Mouse (Mus musculus) forebrain, embryonic 11.5 days (tissue): ENCODE data around the gene Tktl1. TPM values are rescaled to one million over a fixed set of nuclear protein-coding genes. Genes with fewer than 3 reads are reported as not detected.
"Not testable (repeated sequence)": the region's sequence is repeated elsewhere in the genome, so short reads cannot be mapped to it uniquely, and the experiment has no call there.

ENCODE experiments used
- ATAC-seq: fragments of 200-750 bp; cut with Nextera tagmentation; replicated peaks from 2 replicates; pipeline ENCODE4 v1.8.0; 2017; ENCODE audit warnings: moderate TSS enrichment; ENCODE audit not compliant: low FRiP score
- DNase-seq: peaks from one replicate; pipeline ENCODE4 v3.0.0-alpha.2; 2017; ENCODE audit warnings: low spot score
- H3K27ac ChIP-seq: fragments of 300-500 bp; sonication (generic); 2 replicates; pipeline ENCODE4 v1.5.1; 2014; ENCODE audit warnings: low read depth, low read length
- H3K27me3 ChIP-seq: fragments of 300-500 bp; sonication (generic); 2 replicates; pipeline ENCODE4 v1.6.1; 2014; ENCODE audit warnings: mild to moderate bottlenecking, low read length, mixed read lengths; ENCODE audit not compliant: control insufficient read depth, insufficient read depth
- H3K36me3 ChIP-seq: fragments of 300-500 bp; sonication (generic); 2 replicates; pipeline ENCODE4 v1.6.1; 2014; ENCODE audit warnings: mild to moderate bottlenecking, low read length, moderate library complexity, mixed read lengths; ENCODE audit not compliant: control insufficient read depth, insufficient read depth
- H3K4me1 ChIP-seq: fragments of 300-500 bp; sonication (generic); replicated peaks from 2 replicates; pipeline ENCODE4 v1.6.1; 2014; ENCODE audit warnings: low read length, mixed read lengths; ENCODE audit not compliant: control insufficient read depth, insufficient read depth
- H3K4me2 ChIP-seq: fragments of 300-500 bp; sonication (generic); 2 replicates; pipeline ENCODE4 v1.6.1; 2014; ENCODE audit warnings: low read depth, mild to moderate bottlenecking, low read length, moderate library complexity, mixed read lengths; ENCODE audit not compliant: severe bottlenecking
- H3K4me3 ChIP-seq: fragments of 300-500 bp; sonication (generic); 2 replicates; pipeline ENCODE4 v1.5.1; 2014; ENCODE audit warnings: low read depth, low read length
- H3K9ac ChIP-seq: fragments of 300-500 bp; sonication (generic); 2 replicates; pipeline ENCODE4 v1.6.1; 2014; ENCODE audit warnings: low read length
- H3K9me3 ChIP-seq: fragments of 300-500 bp; sonication (generic); 2 replicates; pipeline ENCODE4 v1.6.1; 2016; ENCODE audit warnings: low read length, mixed read lengths; ENCODE audit not compliant: control insufficient read depth
- WGBS: fragments of 180-500 bp; shearing (Covaris S2); extraction: QIAGEN DNeasy Blood & Tissue Kit; methylation state at CpG from one replicate; pipeline ENCODE4 v1.1.7; 2014; 5-methylcytosine and 5-hydroxymethylcytosine counted together
- polyA plus RNA-seq: library from polyadenylated mRNA; unstranded; fragments of >200 nt; fragmentation: Nextera tagmentation; extraction: Ambion mirVana; gene quantifications from 2 replicates; pipeline ENCODE4 v1.2.1, GENCODE M21; 2014

Tktl1 gene
- polyA plus RNA-seq, result 0.28 TPM in 1 of 2 replicates, not detected in the other

- Histone ChIP-seq H3K9ac (no peak within 1 kb of the TSS), H3K27me3 (no peaks in the 10 kb centered on the region), H3K9me3 (no peaks in the 10 kb centered on the region), H3K4me3 (no peak within 1 kb of the TSS), H3K4me2 (no peak within 1 kb of the TSS), H3K4me1 (no peaks in the 10 kb centered on the region), H3K36me3 (no peaks in the 10 kb centered on the region), H3K27ac (no peak within 1 kb of the TSS)
- ATAC-seq (no peak), DNase-seq (no peak)
- 90% methylated on average over 17 of the region's 17 CpGs for WGBS
These were observed at the start of gene Tktl1 for GRCm38 (mm10) chrX:74176959-74177358. Gene Tktl1 (plus strand): TSS chrX:74177259.

GRCm38 (mm10) chrX:74135263-74135662 lies 41.8 kb upstream of the Tktl1 start, which contains the start of gene Mecp2:
Gene Mecp2 (minus strand): TSS chrX:74135363.
- not testable (repeated sequence) for H3K9ac ChIP-seq, H3K9me3 ChIP-seq, H3K4me2 ChIP-seq, H3K36me3 ChIP-seq, ATAC-seq, H3K4me3 ChIP-seq, H3K4me1 ChIP-seq, H3K27me3 ChIP-seq, H3K27ac ChIP-seq, DNase-seq
- 35% methylated on average over 1 of the region's 1 CpGs for WGBS

GRCm38 (mm10) chrX:74167738-74168137 lies 9.3 kb upstream of the Tktl1 start, which contains the start of gene Tex28:
Gene Tex28 (minus strand): TSS chrX:74167838.
- H3K27me3 ChIP-seq, result no peaks in the 10 kb centered on the region
- no peaks in the 10 kb centered on the region for H3K4me1 ChIP-seq
- H3K27ac ChIP-seq, result no peak within 1 kb of the TSS
- DNase-seq (no peak), ATAC-seq (no peak)
- H3K9ac ChIP-seq, result no peak within 1 kb of the TSS
- 86% methylated on average over 1 of the region's 1 CpGs for WGBS
- no peaks in the 10 kb centered on the region for H3K36me3 ChIP-seq
- H3K4me2 ChIP-seq, result no peak within 1 kb of the TSS
- H3K4me3 ChIP-seq, result no peak within 1 kb of the TSS
- H3K9me3 ChIP-seq, result no peaks in the 10 kb centered on the region

GRCm38 (mm10) chrX:74203556-74203955 lies 26.5 kb downstream of the Tktl1 start:
- no peak overlapping the region for H3K27ac ChIP-seq
- 90% methylated on average over 2 of the region's 2 CpGs for WGBS

GRCm38 (mm10) chrX:74218496-74218895 lies 41.4 kb downstream of the Tktl1 start:
- H3K4me1 ChIP-seq, result no peaks in the 10 kb centered on the region
- WGBS, result 94% methylated on average over 4 of the region's 4 CpGs
- no peak overlapping the region for H3K4me2 ChIP-seq
- H3K4me3 ChIP-seq, result no peak overlapping the region
- no peaks in the 10 kb centered on the region for H3K36me3 ChIP-seq
- H3K9ac ChIP-seq, result no peak overlapping the region
- ATAC-seq (no peak), DNase-seq (no peak)
- H3K27ac ChIP-seq, result no peak overlapping the region
- no peaks in the 10 kb centered on the region for H3K9me3 ChIP-seq
- no peaks in the 10 kb centered on the region for H3K27me3 ChIP-seq

More at GRCm38 (mm10) chrX:74203556-74203955, 26.5 kb downstream of the Tktl1 start:
- Histone ChIP-seq H3K9me3 (no peaks in the 10 kb centered on the region), H3K4me2 (no peak overlapping the region), H3K9ac (no peak overlapping the region), H3K27me3 (no peaks in the 10 kb centered on the region), H3K36me3 (no peaks in the 10 kb centered on the region), H3K4me1 (no peaks in the 10 kb centered on the region), H3K4me3 (no peak overlapping the region)
- ATAC-seq (no peak), DNase-seq (no peak)

GRCm38 (mm10) chrX:74219449-74219848 lies 42.4 kb downstream of the Tktl1 start:
- H3K36me3 ChIP-seq, result no peaks in the 10 kb centered on the region; the same call in 1 of the 2 replicates
- H3K4me3 ChIP-seq, result no peak overlapping the region
- H3K9me3 ChIP-seq, result no peaks in the 10 kb centered on the region
- no peaks in the 10 kb centered on the region for H3K27me3 ChIP-seq
- DNase-seq (no peak), ATAC-seq (no peak)
- H3K4me2 ChIP-seq, result no peak overlapping the region
- no peak overlapping the region for H3K27ac ChIP-seq
- 70% methylated on average over 13 of the region's 13 CpGs for WGBS
- no peak overlapping the region for H3K9ac ChIP-seq
- H3K4me1 ChIP-seq, result no peaks in the 10 kb centered on the region

GRCm38 (mm10) chrX:74220099-74220498 lies 43.0 kb downstream of the Tktl1 start:
- not testable (repeated sequence) for H3K27ac ChIP-seq, ATAC-seq, H3K27me3 ChIP-seq, H3K9ac ChIP-seq, DNase-seq, H3K9me3 ChIP-seq, H3K4me2 ChIP-seq, H3K4me3 ChIP-seq, H3K36me3 ChIP-seq, H3K4me1 ChIP-seq
- WGBS, result 39% methylated on average over 1 of the region's 1 CpGs

- 82% methylated on average over 1 of the region's 1 CpGs for WGBS
- H3K9me3 ChIP-seq, result no peaks in the 10 kb centered on the region
- no peaks in the 10 kb centered on the region for H3K27me3 ChIP-seq
- peaks cover 8% of the 10 kb centered on the region for H3K36me3 ChIP-seq
- no peaks in the 10 kb centered on the region for H3K4me1 ChIP-seq
- H3K4me2 ChIP-seq, result no peak overlapping the region
- H3K4me3 ChIP-seq, result no peak overlapping the region
- H3K9ac ChIP-seq, result no peak overlapping the region
- H3K27ac ChIP-seq, result no peak overlapping the region
- no peak for DNase-seq
- no peak for ATAC-seq
These were observed 53.0 kb downstream of the Tktl1 start for GRCm38 (mm10) chrX:74230038-74230437.

- Histone ChIP-seq H3K27me3 (no peaks in the 10 kb centered on the region), H3K9ac (no peak overlapping the region), H3K9me3 (no peaks in the 10 kb centered on the region), H3K4me2 (no peak overlapping the region), H3K4me3 (no peak overlapping the region), H3K27ac (no peak overlapping the region), H3K36me3 (peaks cover 8% of the 10 kb centered on the region), H3K4me1 (no peaks in the 10 kb centered on the region)
- no peak for ATAC-seq
- 94% methylated on average over 5 of the region's 5 CpGs for WGBS
- DNase-seq, result no peak
These were observed 56.1 kb downstream of the Tktl1 start for GRCm38 (mm10) chrX:74233196-74233595.
